Mouse (Mus musculus) frontal cortex, adult 2 months (tissue): ENCODE results near the gene Olfr1386. TPM values are rescaled to one million over a fixed set of nuclear protein-coding genes. Genes with fewer than 3 reads are reported as not detected.
"Not testable (repeated sequence)": the region's sequence is repeated elsewhere in the genome, so short reads cannot be mapped to it uniquely, and the experiment has no call there.

Source experiments
- DNase-seq, 2 experiments: peaks; one replicate each; pipeline ENCODE4 v3.0.0; 2022; ENCODE audit warnings: low spot score in 1 of 2; ENCODE audit errors: extremely low spot score in 1 of 2
- polyA plus RNA-seq: library from polyadenylated mRNA; depleted of rRNA; stranded (reverse); fragments of >200 nt; gene quantifications from 2 replicates; pipeline ENCODE4 v1.2.3, GENCODE M21; 2012; rRNA removed

Olfr1386 gene
- not detected in 2 replicates for polyA plus RNA-seq

- not testable (repeated sequence) for DNase-seq
Observed at GRCm38 (mm10) chr11:49464746-49465145, at the start of gene Olfr1386. Gene Olfr1386, plus strand, starts transcription at chr11:49465046.

GRCm38 (mm10) chr11:49422767-49423166 is 42.1 kb upstream of the Olfr1386 start, which contains the start of gene Olfr1389:
Gene Olfr1389, plus strand, starts transcription at chr11:49423067.
- no peak for DNase-seq

GRCm38 (mm10) chr11:49425257-49425927 is 39.5 kb upstream of the Olfr1386 start:
- no peak for DNase-seq

GRCm38 (mm10) chr11:49429641-49430040 is 35.2 kb upstream of the Olfr1386 start:
- DNase-seq, result peak in 1 of 2 experiments; percentile 34

- no peak for DNase-seq
Observed at GRCm38 (mm10) chr11:49436411-49436810, 28.4 kb upstream of the Olfr1386 start, which contains the start of gene Olfr1388. Gene Olfr1388, plus strand, starts transcription at chr11:49436624.

- no peak for DNase-seq
Observed at GRCm38 (mm10) chr11:49455043-49455442, 9.8 kb upstream of the Olfr1386 start, which contains the start of gene Olfr1387. Gene Olfr1387, plus strand, starts transcription at chr11:49455343.

GRCm38 (mm10) chr11:49485973-49486372 is 21.1 kb downstream of the Olfr1386 start:
- DNase-seq, result no peak

GRCm38 (mm10) chr11:49488770-49489169 is 23.9 kb downstream of the Olfr1386 start, which contains the start of gene Olfr1385:
Gene Olfr1385, plus strand, starts transcription at chr11:49489070.
- not testable (repeated sequence) for DNase-seq

GRCm38 (mm10) chr11:49518086-49518485 is 53.2 kb downstream of the Olfr1386 start:
- peak; percentile 6 to 28 for DNase-seq

GRCm38 (mm10) chr11:49519348-49519747 is 54.5 kb downstream of the Olfr1386 start, which contains the start of gene Olfr1383:
Gene Olfr1383, plus strand, starts transcription at chr11:49519648.
- DNase-seq, result no peak

Other genes starting within 250 kb of the Olfr1386 start
- gene Mgat1, start 220.9 kb upstream of the Olfr1386 start, polyA plus RNA-seq, result 58.5 and 65.0 TPM in 2 replicates
- gene Olfr1393, start 186.7 kb upstream of the Olfr1386 start, polyA plus RNA-seq, result 0.48 and 0.57 TPM in 2 replicates
- 0.11 and 0.18 TPM in 2 replicates for gene Olfr1392, start 179.8 kb upstream of the Olfr1386 start, polyA plus RNA-seq
- not detected in 2 replicates for gene Olfr10, start 160.3 kb upstream of the Olfr1386 start, polyA plus RNA-seq
- not detected in 2 replicates for gene Olfr1391, start 142.3 kb upstream of the Olfr1386 start, polyA plus RNA-seq
- gene Olfr1390, start 129.9 kb upstream of the Olfr1386 start, polyA plus RNA-seq, result not detected in 2 replicates
- gene Olfr1389, start 42.0 kb upstream of the Olfr1386 start, polyA plus RNA-seq, result 0.02 and 0.11 TPM in 2 replicates
- 0.10 and 0.19 TPM in 2 replicates for gene Olfr1388, start 28.4 kb upstream of the Olfr1386 start, polyA plus RNA-seq
- gene Olfr1387, start 9.7 kb upstream of the Olfr1386 start, polyA plus RNA-seq, result not detected in 2 replicates
- 0.02 TPM in 1 of 2 replicates, not detected in the other for gene Olfr1385, start 24.0 kb downstream of the Olfr1386 start, polyA plus RNA-seq
- 0.11 TPM in 1 of 2 replicates, not detected in the other for gene Olfr1384, start 41.7 kb downstream of the Olfr1386 start, polyA plus RNA-seq
- not detected in 2 replicates for gene Olfr1383, start 54.6 kb downstream of the Olfr1386 start, polyA plus RNA-seq
- 0.04 TPM in 1 of 2 replicates, not detected in the other for gene Olfr1382, start 63.2 kb downstream of the Olfr1386 start, polyA plus RNA-seq
- gene Olfr1381, start 78.4 kb downstream of the Olfr1386 start, polyA plus RNA-seq, result 0.06 TPM in 1 of 2 replicates, not detected in the other
- not detected in 2 replicates for gene Olfr1380, start 91.8 kb downstream of the Olfr1386 start, polyA plus RNA-seq
- gene Flt4, start 144.2 kb downstream of the Olfr1386 start, polyA plus RNA-seq, result 1.8 and 1.9 TPM in 2 replicates
- 0.29 and 0.50 TPM in 2 replicates for gene Scgb3a1, start 198.6 kb downstream of the Olfr1386 start, polyA plus RNA-seq
- gene Cnot6, start 247.7 kb downstream of the Olfr1386 start, polyA plus RNA-seq, result 35.1 and 36.4 TPM in 2 replicates